Mouse (Mus musculus) thymus, adult 2 months (tissue): ENCODE results near the gene Adcy6.

Experiments used
- CTCF ChIP-seq: fragments of 200-500 bp; IDR thresholded peaks from 2 replicates; pipeline ENCODE4 v1.5.1; 2012; ENCODE audit warnings: mild to moderate bottlenecking, control low read depth, low read length, moderate library complexity, borderline replicate concordance; ENCODE audit not compliant: control insufficient read depth, poor library complexity, insufficient read depth; ENCODE audit errors: extremely low read depth
- POLR2A ChIP-seq: fragments of 200-500 bp; IDR thresholded peaks from 2 replicates; pipeline ENCODE4 v1.6.1; 2012; ENCODE audit warnings: mild to moderate bottlenecking, low read length, control low read depth, moderate library complexity; ENCODE audit not compliant: control insufficient read depth, poor library complexity, insufficient read depth; ENCODE audit errors: extremely low read depth

GRCm38 (mm10) chr15:98615751-98616150 lies 5.9 kb upstream of the Adcy6 start:
- TF ChIP-seq POLR2A (no peak), CTCF (no peak)
